Mouse (Mus musculus): ENCODE measurements around the gene Ebf4. TPM values are rescaled to one million over a fixed set of nuclear protein-coding genes. Genes with fewer than 3 reads are reported as not detected.
"Not testable (repeated sequence)": the region's sequence is repeated elsewhere in the genome, so short reads cannot be mapped to it uniquely, and the experiment has no call there.

The Ebf4 gene
- total and polyA plus RNA-seq, 2 experiments from 2014 or later, result 6.7 to 17.2 TPM

DNA sequence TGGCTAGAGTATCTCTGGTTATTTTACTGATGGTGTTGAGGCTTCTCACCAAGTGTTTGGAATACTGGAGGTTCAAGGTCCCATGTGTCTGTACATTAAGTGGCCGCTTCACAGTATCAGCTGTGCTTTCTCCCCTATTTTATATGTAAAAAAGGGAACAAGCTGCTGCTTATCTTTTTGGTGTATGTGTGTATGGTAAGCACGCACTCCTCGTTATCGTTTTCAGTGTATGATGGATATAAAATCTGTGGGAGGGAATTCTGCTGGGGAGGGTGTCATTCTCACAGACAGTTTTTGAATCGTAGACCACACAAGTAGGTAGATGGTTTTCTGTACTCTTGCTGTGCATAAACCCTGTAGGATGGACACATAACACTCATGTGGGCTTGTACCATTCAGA lies 62.6 kb downstream of the Ebf4 start:
- Histone ChIP-seq H3K27me3 (ENCODE audit: insufficient read depth, low read length) (peaks cover 19% of the 10 kb centered on the region), H3K27ac (ENCODE audit: low read depth, low read length) (no peak overlapping the region), H3K36me3 (ENCODE audit: insufficient read depth, low read length) (peaks cover 8% of the 10 kb centered on the region; the same call in 1 of the 2 replicates), H3K9me3 (ENCODE audit: low read length) (no peaks in the 10 kb centered on the region), H3K4me1 (ENCODE audit: insufficient read depth, low read length) (no peaks in the 10 kb centered on the region; the same call in 1 of the 2 replicates), H3K9ac (replicated peaks; ENCODE audit: low read length, poor library complexity, severe bottlenecking) (no peak overlapping the region), H3K4me3 (ENCODE audit: low read depth, low read length) (no peak overlapping the region), H3K4me2 (ENCODE audit: low read depth, low read length, poor library complexity, severe bottlenecking) (no peak overlapping the region)
- no peak for TF ChIP-seq CTCF (IDR thresholded peaks at IDR 0.05)
- DNase-seq (ENCODE audit: low spot score) (no peak), ATAC-seq (ENCODE audit: low FRiP score) (no peak)
- WGBS, result 89% methylated on average over 5 of the region's 5 CpGs

- 35% methylated on average over 5 of the region's 5 CpGs for WGBS
- TF ChIP-seq CTCF (IDR thresholded peaks at IDR 0.05), result no peak
- Histone ChIP-seq H3K36me3 (ENCODE audit: insufficient read depth, low read length) (peaks cover 8% of the 10 kb centered on the region; the same call in 1 of the 2 replicates), H3K4me2 (ENCODE audit: low read depth, low read length, poor library complexity, severe bottlenecking) (no peak overlapping the region), H3K9me3 (ENCODE audit: low read length) (no peaks in the 10 kb centered on the region), H3K27me3 (ENCODE audit: insufficient read depth, low read length) (peaks cover 29% of the 10 kb centered on the region), H3K27ac (ENCODE audit: low read depth, low read length) (no peak overlapping the region), H3K4me3 (ENCODE audit: low read depth, low read length) (no peak overlapping the region), H3K4me1 (ENCODE audit: insufficient read depth, low read length) (no peaks in the 10 kb centered on the region; the same call in 1 of the 2 replicates), H3K9ac (replicated peaks; ENCODE audit: low read length, poor library complexity, severe bottlenecking) (no peak overlapping the region)
- DNase-seq (ENCODE audit: low spot score) (no peak), ATAC-seq (ENCODE audit: low FRiP score) (no peak)
Observed at GRCm38 (mm10) chr2:130358852-130359251, 63.9 kb downstream of the Ebf4 start.

GRCm38 (mm10) chr2:130362511-130363026 lies 67.6 kb downstream of the Ebf4 start:
- Histone ChIP-seq H3K4me3 (ENCODE audit: low read depth, low read length) (no peak overlapping the region), H3K9me3 (ENCODE audit: low read length) (no peaks in the 10 kb centered on the region), H3K4me1 (ENCODE audit: insufficient read depth, low read length) (no peaks in the 10 kb centered on the region; the same call in 1 of the 2 replicates), H3K9ac (replicated peaks; ENCODE audit: low read length, poor library complexity, severe bottlenecking) (no peak overlapping the region), H3K27me3 (ENCODE audit: insufficient read depth, low read length) (peaks cover 29% of the 10 kb centered on the region), H3K4me2 (ENCODE audit: low read depth, low read length, poor library complexity, severe bottlenecking) (no peak overlapping the region), H3K36me3 (ENCODE audit: insufficient read depth, low read length) (peaks cover 8% of the 10 kb centered on the region; the same call in 1 of the 2 replicates), H3K27ac (ENCODE audit: low read depth, low read length) (no peak overlapping the region)
- TF ChIP-seq CTCF (IDR thresholded peaks at IDR 0.05), result peak; percentile 77
- DNase-seq (ENCODE audit: low spot score), result peak; percentile 70
- ATAC-seq (ENCODE audit: low FRiP score), result no peak
- 4% methylated on average over 14 of the region's 14 CpGs for WGBS

DNA sequence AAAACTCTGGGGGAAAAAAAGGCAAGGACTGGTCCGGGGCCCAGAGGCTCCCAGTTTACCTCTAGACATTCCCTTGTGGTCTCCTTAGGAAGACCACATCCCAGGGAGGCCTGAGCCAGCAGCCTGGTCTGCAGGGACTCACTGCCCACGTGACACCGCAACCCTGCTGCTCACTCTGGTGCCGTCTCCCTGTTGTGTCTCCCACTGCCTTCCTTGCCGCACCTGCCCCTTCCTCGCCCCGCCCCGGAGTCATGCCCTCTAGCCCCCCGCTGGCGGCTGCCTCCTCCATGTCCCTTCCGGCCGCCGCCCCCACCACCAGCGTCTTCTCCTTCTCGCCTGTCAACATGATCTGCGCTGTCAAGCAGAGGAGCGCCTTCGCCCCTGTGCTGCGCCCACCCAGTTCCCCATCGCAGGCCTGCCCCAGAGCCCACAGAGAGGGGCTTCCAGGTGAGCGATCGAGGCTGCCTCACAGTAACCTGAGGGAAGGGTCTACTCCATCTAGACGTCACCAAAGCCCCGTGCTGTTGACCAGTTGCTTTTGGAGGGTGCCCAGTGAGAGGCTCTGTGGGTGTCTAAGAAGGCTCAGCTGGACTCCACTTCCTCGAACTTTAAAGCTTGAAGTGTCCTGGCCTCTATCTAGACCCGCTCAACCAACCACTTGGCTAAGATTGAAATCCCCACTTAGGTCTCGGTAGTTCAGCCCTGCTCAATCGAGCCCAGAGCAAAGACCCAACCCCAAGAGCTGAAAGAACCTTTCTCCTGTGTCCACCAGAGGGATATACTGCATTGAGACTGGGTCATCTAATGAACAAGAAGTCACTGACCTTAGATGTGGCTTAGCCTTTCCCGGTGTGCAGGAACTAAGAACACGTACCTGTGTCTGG lies 70.5 kb downstream of the Ebf4 start:
- peak overlapping the region; percentile 27 for H3K4me3 ChIP-seq (ENCODE audit: low read depth, low read length)
- peak; percentile 39 for ATAC-seq (ENCODE audit: low FRiP score)
- H3K9me3 ChIP-seq (ENCODE audit: low read length), result no peaks in the 10 kb centered on the region
- no peak overlapping the region for H3K27ac ChIP-seq (ENCODE audit: low read depth, low read length)
- H3K4me2 ChIP-seq (ENCODE audit: low read depth, low read length, poor library complexity, severe bottlenecking), result peak overlapping the region; percentile 47
- DNase-seq (ENCODE audit: low spot score), result peak; percentile 24
- H3K36me3 ChIP-seq (ENCODE audit: insufficient read depth, low read length), result peaks cover 8% of the 10 kb centered on the region; the same call in 1 of the 2 replicates
- peaks cover 27% of the 10 kb centered on the region for H3K27me3 ChIP-seq (ENCODE audit: insufficient read depth, low read length)
- no peaks in the 10 kb centered on the region; the same call in 1 of the 2 replicates for H3K4me1 ChIP-seq (ENCODE audit: insufficient read depth, low read length)
- TF ChIP-seq CTCF (IDR thresholded peaks at IDR 0.05), result peak; percentile 46
- 10% methylated on average over 30 of the region's 30 CpGs for WGBS
- H3K9ac ChIP-seq (replicated peaks; ENCODE audit: low read length, poor library complexity, severe bottlenecking), result 0 out of 2 replicates have a peak overlapping the region, but pooled peaks have one; percentile 33

GRCm38 (mm10) chr2:130367386-130367785 lies 72.4 kb downstream of the Ebf4 start:
- WGBS, result 70% methylated on average over 4 of the region's 4 CpGs
- ATAC-seq (ENCODE audit: low FRiP score) (no peak), DNase-seq (ENCODE audit: low spot score) (no peak)
- Histone ChIP-seq H3K36me3 (ENCODE audit: insufficient read depth, low read length) (peaks cover under 1% of the 10 kb centered on the region; the same call in 1 of the 2 replicates), H3K4me2 (ENCODE audit: low read depth, low read length, poor library complexity, severe bottlenecking) (no peak overlapping the region), H3K9ac (replicated peaks; ENCODE audit: low read length, poor library complexity, severe bottlenecking) (no peak overlapping the region), H3K9me3 (ENCODE audit: low read length) (no peaks in the 10 kb centered on the region), H3K4me1 (ENCODE audit: insufficient read depth, low read length) (no peaks in the 10 kb centered on the region; the same call in 1 of the 2 replicates), H3K27me3 (ENCODE audit: insufficient read depth, low read length) (peaks cover 12% of the 10 kb centered on the region), H3K27ac (ENCODE audit: low read depth, low read length) (no peak overlapping the region), H3K4me3 (ENCODE audit: low read depth, low read length) (no peak overlapping the region)
- no peak for TF ChIP-seq CTCF (IDR thresholded peaks at IDR 0.05)

GRCm38 (mm10) chr2:130373026-130373425 lies 78.1 kb downstream of the Ebf4 start:
- DNase-seq (ENCODE audit: low spot score); H3K4me3 ChIP-seq (ENCODE audit: low read depth, low read length); H3K4me1 ChIP-seq (ENCODE audit: insufficient read depth, low read length); H3K27me3 ChIP-seq (ENCODE audit: insufficient read depth, low read length); H3K4me2 ChIP-seq (ENCODE audit: low read depth, low read length, poor library complexity, severe bottlenecking); H3K36me3 ChIP-seq (ENCODE audit: insufficient read depth, low read length); H3K9ac ChIP-seq (replicated peaks; ENCODE audit: low read length, poor library complexity, severe bottlenecking); H3K9me3 ChIP-seq (ENCODE audit: low read length); ATAC-seq (ENCODE audit: low FRiP score); H3K27ac ChIP-seq (ENCODE audit: low read depth, low read length): not testable (repeated sequence)
- WGBS, result 48% methylated on average over 1 of the region's 1 CpGs
